Mouse (Mus musculus): ENCODE results near the gene Crygc. TPM values are rescaled to one million over a fixed set of nuclear protein-coding genes. Genes with fewer than 3 reads are reported as not detected.

The Crygc gene
- polyA plus RNA-seq, 1 experiment from 2014 or later = not detected

DNA sequence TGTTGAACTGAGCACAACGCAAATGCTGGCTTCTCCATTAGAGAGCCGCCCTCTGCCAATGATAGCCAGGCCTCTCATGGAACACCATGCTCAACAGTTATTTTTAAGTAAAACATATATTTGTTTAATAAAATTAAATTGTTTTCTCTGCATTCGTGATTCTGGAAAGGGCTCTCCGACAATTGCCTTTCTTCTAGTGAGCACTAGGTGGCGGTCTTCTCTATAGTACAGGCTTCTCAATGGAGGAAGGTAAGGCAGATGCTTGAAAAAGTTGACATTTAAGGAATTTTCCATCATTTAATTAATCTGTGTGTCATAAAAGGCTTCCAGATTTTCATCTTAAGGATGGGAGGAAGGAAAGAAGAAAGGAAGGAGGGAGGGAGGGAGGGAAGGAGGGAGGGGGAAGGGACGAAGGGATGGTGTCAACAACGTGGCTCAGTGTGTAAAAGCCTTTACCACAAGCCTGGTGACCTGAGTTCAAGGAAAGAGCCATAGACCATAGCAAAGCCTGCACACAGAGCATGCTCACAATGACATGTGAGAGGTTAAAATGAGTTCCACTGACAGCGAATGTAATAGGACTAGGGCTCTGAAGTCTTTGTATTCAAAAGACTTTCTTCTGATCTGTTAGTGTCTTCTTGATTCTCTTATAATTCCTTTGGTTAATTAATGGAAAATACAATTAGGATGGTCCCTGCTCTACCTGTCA is 26.9 kb downstream of the Crygc start:
- peaks cover 7% of the 10 kb centered on the region for H3K4me1 ChIP-seq
- 0 out of 2 replicates have a peak, but pooled peaks cover 6% of the 10 kb centered on the region for H3K27me3 ChIP-seq
- H3K4me3 ChIP-seq (replicated peaks) = no peak overlapping the region
- WGBS = 40% methylated on average over 8 of the region's 8 CpGs
- H3K36me3 ChIP-seq (replicated peaks) = no peaks in the 10 kb centered on the region
- H3K4me2 ChIP-seq = no peak overlapping the region; the same call in 1 of the 2 replicates
- H3K9ac ChIP-seq = no peak overlapping the region
- H3K27ac ChIP-seq = no peak overlapping the region
- no peaks in the 10 kb centered on the region for H3K9me3 ChIP-seq
- no peak; the same call in 1 of the 2 replicates for ATAC-seq (ENCODE audit: low FRiP score)

DNA sequence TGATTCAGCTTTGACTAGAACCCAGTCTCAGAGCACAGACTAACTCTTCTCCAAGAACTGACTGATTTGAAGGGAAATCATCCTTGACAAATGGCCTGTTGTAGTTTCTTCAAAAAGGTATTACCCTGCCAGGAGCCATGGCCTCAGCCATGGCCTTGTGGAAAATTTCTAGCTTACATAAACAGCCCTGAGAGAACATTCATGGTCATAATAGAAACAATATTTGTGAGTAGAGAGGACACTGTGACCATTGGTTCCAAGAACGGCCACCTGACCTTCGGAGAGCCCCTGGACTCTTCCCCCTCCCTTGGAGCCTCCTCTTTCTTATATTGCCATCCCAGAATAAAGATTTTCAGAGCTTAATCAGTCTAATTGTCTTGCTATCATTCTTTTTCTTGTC is 30.1 kb downstream of the Crygc start:
- no peak overlapping the region for H3K9ac ChIP-seq
- H3K4me1 ChIP-seq = no peaks in the 10 kb centered on the region
- no peak for ATAC-seq (ENCODE audit: low FRiP score)
- 82% methylated on average over 2 of the region's 2 CpGs for WGBS
- no peaks in the 10 kb centered on the region for H3K36me3 ChIP-seq (replicated peaks)
- H3K27me3 ChIP-seq = no peaks in the 10 kb centered on the region
- no peak overlapping the region for H3K27ac ChIP-seq
- H3K4me2 ChIP-seq = no peak overlapping the region
- H3K9me3 ChIP-seq = no peaks in the 10 kb centered on the region
- H3K4me3 ChIP-seq (replicated peaks) = no peak overlapping the region

DNA sequence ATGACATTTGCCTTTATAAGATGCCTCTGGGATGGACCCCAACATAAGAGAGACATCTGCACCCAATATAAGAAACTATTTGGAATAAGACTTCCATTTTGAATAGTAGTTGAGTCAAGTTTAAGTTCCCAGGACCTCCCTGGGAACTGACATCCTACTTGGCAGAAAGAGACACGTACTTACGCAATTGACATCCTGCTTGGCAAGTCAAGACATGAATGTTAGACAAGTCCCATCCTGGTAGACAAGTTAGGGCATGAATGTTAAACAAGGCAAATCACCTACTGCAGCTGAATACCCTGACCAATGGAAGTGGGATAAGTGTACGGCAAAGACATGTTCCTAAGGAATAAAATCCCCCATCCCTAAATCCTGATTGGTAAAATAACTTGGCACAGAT is 31.7 kb downstream of the Crygc start:
- H3K4me1 ChIP-seq = no peaks in the 10 kb centered on the region
- H3K4me3 ChIP-seq (replicated peaks) = no peak overlapping the region
- no peaks in the 10 kb centered on the region for H3K36me3 ChIP-seq (replicated peaks)
- no peak overlapping the region for H3K9ac ChIP-seq
- 92% methylated on average over 3 of the region's 3 CpGs for WGBS
- ATAC-seq (ENCODE audit: low FRiP score) = no peak
- H3K4me2 ChIP-seq = no peak overlapping the region
- no peaks in the 10 kb centered on the region for H3K9me3 ChIP-seq
- no peaks in the 10 kb centered on the region for H3K27me3 ChIP-seq
- no peak overlapping the region for H3K27ac ChIP-seq

DNA sequence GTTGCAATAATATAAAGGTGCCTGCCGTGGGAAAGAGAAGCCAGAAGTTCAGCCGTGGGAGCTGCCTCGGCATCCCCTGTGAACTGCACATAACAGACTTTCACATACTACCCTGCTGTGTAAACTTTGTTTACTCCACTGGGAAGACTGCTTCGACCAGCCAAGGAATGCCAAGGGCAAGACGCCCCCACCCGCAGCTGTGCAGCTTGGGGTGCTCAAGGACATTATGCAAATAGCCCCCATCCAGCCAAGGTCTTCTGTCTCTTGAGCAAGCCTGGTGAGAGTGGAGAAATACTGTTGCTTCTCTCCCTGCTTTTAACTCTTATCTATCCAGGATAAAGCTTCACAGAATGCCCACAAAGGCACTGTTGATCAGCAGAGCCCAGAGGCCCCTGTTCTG is 32.7 kb downstream of the Crygc start:
- H3K36me3 ChIP-seq (replicated peaks) = no peaks in the 10 kb centered on the region
- 83% methylated on average over 6 of the region's 6 CpGs for WGBS
- H3K9me3 ChIP-seq = no peaks in the 10 kb centered on the region
- ATAC-seq (ENCODE audit: low FRiP score) = no peak
- no peaks in the 10 kb centered on the region for H3K4me1 ChIP-seq
- H3K27me3 ChIP-seq = no peaks in the 10 kb centered on the region
- H3K9ac ChIP-seq = no peak overlapping the region
- no peak overlapping the region for H3K4me2 ChIP-seq
- no peak overlapping the region for H3K4me3 ChIP-seq (replicated peaks)
- H3K27ac ChIP-seq = no peak overlapping the region

DNA sequence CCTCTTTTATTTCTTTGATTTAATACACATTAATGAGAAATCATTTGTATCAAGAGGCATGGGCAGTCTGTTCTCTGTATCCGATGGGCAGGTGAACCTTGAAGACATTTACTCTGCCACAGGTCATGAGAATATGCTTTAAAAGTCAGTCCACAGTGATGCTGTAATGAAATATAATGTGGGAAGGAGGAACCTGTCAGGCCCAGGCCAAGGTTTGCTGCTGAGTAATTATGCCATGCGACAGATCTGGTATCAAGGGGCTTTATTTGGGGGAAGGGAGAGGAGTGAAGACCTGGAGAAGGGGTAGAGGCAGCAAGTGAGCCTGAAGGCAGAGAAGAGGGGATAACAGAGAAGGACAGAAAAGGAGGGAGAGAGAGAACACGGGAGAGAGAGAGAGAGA is 33.8 kb downstream of the Crygc start:
- H3K27me3 ChIP-seq = no peaks in the 10 kb centered on the region
- H3K4me2 ChIP-seq = no peak overlapping the region
- H3K27ac ChIP-seq = no peak overlapping the region
- no peaks in the 10 kb centered on the region for H3K4me1 ChIP-seq
- H3K9ac ChIP-seq = no peak overlapping the region
- WGBS = 75% methylated on average over 3 of the region's 3 CpGs
- H3K9me3 ChIP-seq = no peaks in the 10 kb centered on the region
- ATAC-seq (ENCODE audit: low FRiP score) = no peak
- H3K4me3 ChIP-seq (replicated peaks) = no peak overlapping the region
- no peaks in the 10 kb centered on the region for H3K36me3 ChIP-seq (replicated peaks)

DNA sequence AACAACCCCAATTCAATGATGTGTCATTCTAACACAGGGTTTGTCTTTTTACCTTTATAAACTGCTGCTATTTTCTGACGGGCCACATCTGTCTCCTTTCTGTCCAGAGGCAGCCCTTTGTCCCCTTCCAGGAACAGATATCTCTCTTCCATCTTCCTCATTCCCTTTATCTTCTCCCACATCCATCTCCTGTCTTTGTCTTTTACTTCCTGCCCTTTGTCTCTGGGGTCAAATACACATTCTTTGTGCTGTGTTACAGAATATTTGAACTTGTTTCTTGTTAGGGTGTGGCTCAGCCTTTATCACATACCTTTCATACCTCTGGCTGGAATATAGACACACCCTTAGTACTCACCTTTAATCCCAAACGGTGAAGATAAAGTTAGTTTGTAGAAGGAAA is 35.9 kb downstream of the Crygc start:
- ATAC-seq (ENCODE audit: low FRiP score) = no peak
- H3K4me1 ChIP-seq = no peaks in the 10 kb centered on the region
- WGBS = 88% methylated on average over 2 of the region's 2 CpGs

DNA sequence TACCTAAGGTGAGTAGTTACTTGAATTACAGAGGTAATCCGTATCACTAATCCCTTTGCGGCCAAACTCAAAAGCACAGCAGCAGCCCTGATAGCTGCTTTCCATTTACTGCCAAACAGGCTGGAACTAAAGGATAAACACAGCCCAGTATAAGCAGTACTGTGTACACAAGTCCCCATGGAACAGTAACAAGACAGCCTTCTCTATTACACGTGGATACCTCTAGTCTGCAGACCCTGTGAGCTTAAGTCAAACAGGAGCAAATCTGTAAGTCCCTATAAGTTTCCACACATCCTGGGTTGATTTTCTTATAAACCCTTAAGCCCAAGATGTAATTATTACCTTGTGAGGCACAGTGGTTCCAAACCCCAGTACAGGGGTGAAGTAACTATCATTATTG is 38.0 kb downstream of the Crygc start:
- no peak for ATAC-seq (ENCODE audit: low FRiP score)
- no peaks in the 10 kb centered on the region for H3K27me3 ChIP-seq
- H3K36me3 ChIP-seq (replicated peaks) = no peaks in the 10 kb centered on the region
- 39% methylated on average over 3 of the region's 3 CpGs for WGBS
- no peak overlapping the region for H3K9ac ChIP-seq
- H3K4me2 ChIP-seq = no peak overlapping the region
- no peaks in the 10 kb centered on the region for H3K4me1 ChIP-seq
- no peaks in the 10 kb centered on the region for H3K9me3 ChIP-seq
- H3K27ac ChIP-seq = no peak overlapping the region
- H3K4me3 ChIP-seq (replicated peaks) = no peak overlapping the region

More for the DNA sequence above, 35.9 kb downstream of the Crygc start:
- no peak overlapping the region for H3K4me3 ChIP-seq (replicated peaks)
- no peak overlapping the region for H3K9ac ChIP-seq
- H3K36me3 ChIP-seq (replicated peaks) = no peaks in the 10 kb centered on the region
- H3K4me2 ChIP-seq = no peak overlapping the region
- H3K27me3 ChIP-seq = no peaks in the 10 kb centered on the region
- no peaks in the 10 kb centered on the region for H3K9me3 ChIP-seq
- no peak overlapping the region for H3K27ac ChIP-seq

DNA sequence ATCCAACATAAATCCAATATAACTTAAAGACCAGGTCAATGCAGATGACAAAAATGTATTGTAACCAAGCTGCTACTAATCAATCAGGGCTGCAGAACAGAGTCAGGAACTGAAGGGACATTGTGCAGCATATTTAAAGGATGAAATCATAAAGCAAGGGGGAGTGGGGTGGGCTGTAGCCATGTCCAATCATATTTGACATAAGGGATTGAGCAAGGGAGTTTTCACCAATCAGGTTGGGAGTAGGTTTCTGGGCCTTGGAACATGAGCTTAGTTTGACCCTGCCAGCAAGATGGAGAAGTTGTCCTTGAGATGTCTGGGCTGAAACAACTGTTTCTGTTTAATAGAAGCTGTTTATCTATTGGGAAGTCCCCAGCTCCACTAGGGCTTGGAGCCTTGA is 40.8 kb downstream of the Crygc start, which contains the start of gene Akr1cl:
Akr1cl (minus strand) TSS at position 119 of the 400 bp plus-strand sequence.
- Histone ChIP-seq H3K4me1 (no peaks in the 10 kb centered on the region), H3K27me3 (no peaks in the 10 kb centered on the region), H3K4me3 (replicated peaks) (no peak within 1 kb of the TSS), H3K4me2 (no peak within 1 kb of the TSS), H3K9ac (no peak within 1 kb of the TSS), H3K27ac (no peak within 1 kb of the TSS), H3K9me3 (no peaks in the 10 kb centered on the region), H3K36me3 (replicated peaks) (no peaks in the 10 kb centered on the region)
- ATAC-seq (ENCODE audit: low FRiP score) = no peak

DNA sequence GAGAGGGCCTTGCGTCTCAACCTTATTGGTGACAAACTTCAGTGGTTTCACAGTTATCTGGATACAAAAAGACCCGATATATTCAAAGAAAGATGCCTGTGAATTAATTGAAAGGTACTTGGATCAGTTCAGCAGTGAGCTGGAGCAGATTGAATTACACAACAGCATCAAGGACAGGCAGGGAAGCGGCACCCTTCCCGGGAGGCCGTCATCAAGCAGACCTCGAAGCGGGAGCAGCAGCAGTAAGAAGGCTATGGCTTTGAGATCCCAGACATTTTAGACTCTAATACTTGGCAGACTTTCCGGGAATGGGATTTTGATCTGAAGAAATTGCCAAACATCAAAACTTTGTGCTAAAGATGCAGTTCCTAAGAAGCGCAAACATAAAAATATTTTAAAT is 45.3 kb downstream of the Crygc start:
- no peak for ATAC-seq (ENCODE audit: low FRiP score)
- H3K9ac ChIP-seq = no peak overlapping the region
- H3K27ac ChIP-seq = no peak overlapping the region
- H3K36me3 ChIP-seq (replicated peaks) = no peaks in the 10 kb centered on the region
- H3K27me3 ChIP-seq = no peaks in the 10 kb centered on the region
- H3K4me3 ChIP-seq (replicated peaks) = no peak overlapping the region
- no peaks in the 10 kb centered on the region for H3K4me1 ChIP-seq
- WGBS = 75% methylated on average over 9 of the region's 9 CpGs
- H3K9me3 ChIP-seq = no peaks in the 10 kb centered on the region
- no peak overlapping the region for H3K4me2 ChIP-seq

Other genes starting within 250 kb of the Crygc start
- 7.8 and 8.9 TPM in 2 replicates for gene Plekhm3, start 116.9 kb downstream of the Crygc start, polyA plus RNA-seq (2016; fragmentation: Nextera tagmentation; extraction: Ambion mirVana)
- gene Akr1cl, start 40.9 kb downstream of the Crygc start, polyA plus RNA-seq (2016; fragmentation: Nextera tagmentation; extraction: Ambion mirVana) = 0.13 TPM in 1 of 2 replicates, not detected in the other
- not detected in 2 replicates for gene Cryge, start 22.5 kb downstream of the Crygc start, polyA plus RNA-seq (2016; fragmentation: Nextera tagmentation; extraction: Ambion mirVana)
- not detected in 2 replicates for gene Crygd, start 10.2 kb downstream of the Crygc start, polyA plus RNA-seq (2016; fragmentation: Nextera tagmentation; extraction: Ambion mirVana)
- not detected in 2 replicates for gene Crygb, start 8.6 kb upstream of the Crygc start, polyA plus RNA-seq (2016; fragmentation: Nextera tagmentation; extraction: Ambion mirVana)
- 0.33 TPM in 1 of 2 replicates, not detected in the other for gene Cryga, start 29.7 kb upstream of the Crygc start, polyA plus RNA-seq (2016; fragmentation: Nextera tagmentation; extraction: Ambion mirVana)
- not detected in 2 replicates for gene Gm28845, start 45.9 kb upstream of the Crygc start, polyA plus RNA-seq (2016; fragmentation: Nextera tagmentation; extraction: Ambion mirVana)
- 0.28 TPM in 1 of 2 replicates, not detected in the other for gene D630023F18Rik, start 49.5 kb upstream of the Crygc start, polyA plus RNA-seq (2016; fragmentation: Nextera tagmentation; extraction: Ambion mirVana)
- gene Idh1, start 112.8 kb upstream of the Crygc start, polyA plus RNA-seq (2016; fragmentation: Nextera tagmentation; extraction: Ambion mirVana) = 343 and 355 TPM in 2 replicates
- gene Pikfyve, start 113.0 kb upstream of the Crygc start, polyA plus RNA-seq (2016; fragmentation: Nextera tagmentation; extraction: Ambion mirVana) = 18.1 and 20.6 TPM in 2 replicates
- gene Pth2r, start 208.4 kb upstream of the Crygc start, polyA plus RNA-seq (2016; fragmentation: Nextera tagmentation; extraction: Ambion mirVana) = 0.28 and 0.40 TPM in 2 replicates

All from forebrain, embryonic 12.5 days (tissue).